In genomic region chr15:80142130-80142529, GRCm38 (mm10) we compare ENCODE assay signal across 23 mouse cellular contexts. TPM values are rescaled to one million over a fixed set of nuclear protein-coding genes. Genes with fewer than 3 reads are reported as not detected.
DNase-seq lines count a peak whose midpoint lies in the region; ATAC-seq and TF ChIP-seq lines count a peak whose summit lies in the region.
"Had no signal": no experiment of that assay in that cellular context is flagged by ENCODE, and none has a peak within 500 bp of the region (broad histone marks: within the 10 kb centered on the region; RNA-seq: fewer than 3 reads in every experiment).

No protein-coding gene starts in this region.

- H3K9me3 ChIP-seq in kidney, postnatal 0 days (replicated peaks; ENCODE audit: low read length) = no peaks in the 10 kb centered on the region
- H3K9me3 ChIP-seq: G1E; intestine, embryonic 15.5 days; midbrain, embryonic 13.5 days had no signal

- ATAC-seq in kidney, postnatal 0 days (replicated peaks; ENCODE audit: low FRiP score, low read depth) = no peak
- ATAC-seq: forebrain, embryonic 16.5 days; intestine, embryonic 15.5 days; midbrain, embryonic 13.5 days had no signal

- H3K4me2 ChIP-seq in kidney, postnatal 0 days (ENCODE audit: low read length) = no peak overlapping the region
- H3K4me2 ChIP-seq: heart, embryonic 12.5 days; intestine, embryonic 15.5 days; liver, embryonic 13.5 days; midbrain, embryonic 13.5 days had no signal

- no peak overlapping the region for H3K9ac ChIP-seq in kidney, postnatal 0 days (ENCODE audit: low read depth, low read length)
- H3K9ac ChIP-seq: heart, embryonic 12.5 days; intestine, embryonic 15.5 days; liver, embryonic 13.5 days; midbrain, embryonic 13.5 days had no signal

- no peak overlapping the region for H3K4me3 ChIP-seq in kidney, postnatal 0 days (replicated peaks; ENCODE audit: low read depth, low read length)
- H3K4me3 ChIP-seq: embryonic facial prominence, embryonic 10.5 days; erythroblast, embryonic 14.5 days; heart, embryonic 12.5 days; intestine, embryonic 15.5 days; liver, embryonic 13.5 days; midbrain, embryonic 13.5 days had no signal

- peaks cover 6% of the 10 kb centered on the region; the same call in 1 of the 2 replicates for H3K4me1 ChIP-seq in kidney, postnatal 0 days (replicated peaks; ENCODE audit: insufficient read depth, low read length)

- peak; percentile 43; the same call in 1 of the 2 replicates for TF ChIP-seq CTCF in kidney, postnatal 0 days (IDR thresholded peaks at IDR 0.05; ENCODE audit: low read depth)

- no peak for DNase-seq in kidney, postnatal 0 days (ENCODE audit: low spot score)
- DNase-seq in kidney, postnatal 4 days = no peak
- DNase-seq in thymus, postnatal 4 days = peak; percentile 48
- no peak for DNase-seq in thymus, adult 18-20 months
- DNase-seq in R1 (ENCODE audit: low read depth, low spot score) = peak; percentile 80
- no peak for DNase-seq in spleen, adult 12 weeks (ENCODE audit: low spot score)
- DNase-seq in cerebellum, postnatal 25 days = no peak
- DNase-seq: adrenal gland, postnatal 14 days; cerebellum, adult 9-11 months; gastrocnemius, postnatal 14 days; kidney, postnatal 25 days; left cerebral cortex, postnatal 4 days; liver, embryonic 13.5 days; lung, postnatal 4 days; right cerebral cortex, postnatal 25 days; thymus, adult 2 months had no signal

- peaks cover 14% of the 10 kb centered on the region; the same call in 1 of the 2 replicates for H3K36me3 ChIP-seq in kidney, postnatal 0 days (ENCODE audit: insufficient read depth, low read length)

- H3K27me3 ChIP-seq in kidney, postnatal 0 days (ENCODE audit: insufficient read depth, low read length) = no peaks in the 10 kb centered on the region
- H3K27me3 ChIP-seq: heart, embryonic 12.5 days; intestine, embryonic 15.5 days; liver, embryonic 13.5 days; midbrain, embryonic 13.5 days had no signal

- H3K27ac ChIP-seq in kidney, postnatal 0 days = no peak overlapping the region
- H3K27ac ChIP-seq: embryonic facial prominence, embryonic 10.5 days; intestine, embryonic 15.5 days; liver, embryonic 13.5 days; midbrain, embryonic 13.5 days had no signal

- 98% methylated on average over 3 of the region's 3 CpGs for WGBS in kidney, postnatal 0 days

RNA-seq across cellular contexts. Expression of gene Tab1, which starts 9.2 kb away (rescaled TPM):
- polyA plus RNA-seq in kidney, postnatal 0 days (2015; fragmentation: Nextera tagmentation; extraction: Ambion mirVana) = 27.7 and 31.8 TPM in 2 replicates

RNA-seq across cellular contexts. Expression of gene Mgat3, which starts 31.4 kb away (rescaled TPM):
- 6.7 and 7.4 TPM in 2 replicates for polyA plus RNA-seq in kidney, postnatal 0 days (2015; fragmentation: Nextera tagmentation; extraction: Ambion mirVana)
- polyA plus RNA-seq: erythroblast, embryonic 14.5 days; G1E had no signal

RNA-seq across cellular contexts. Expression of gene Rpl3, which starts 50.5 kb away (rescaled TPM):
- polyA plus RNA-seq in kidney, postnatal 0 days (2015; fragmentation: Nextera tagmentation; extraction: Ambion mirVana) = 970 and 975 TPM in 2 replicates

RNA-seq across cellular contexts. Expression of gene Syngr1, which starts 51.0 kb away (rescaled TPM):
- polyA plus RNA-seq in kidney, postnatal 0 days (2015; fragmentation: Nextera tagmentation; extraction: Ambion mirVana) = 21.8 and 24.1 TPM in 2 replicates

Comparison
In these comparisons a context has a peak if more than half of its experiments do, and no peak if none do; other contexts are left out.
1. DNase-seq: peak in thymus, postnatal 4 days (single experiment) and R1 (single experiment); none in kidney, postnatal 0 days (single experiment), kidney, postnatal 4 days (0 of 2), thymus, adult 18-20 months (0 of 2), spleen, adult 12 weeks (single experiment) and cerebellum, postnatal 25 days (0 of 2).